Mouse (Mus musculus) CD4-positive, CD25-positive, alpha-beta regulatory T cell, adult 4 months (primary cell): ENCODE measurements around the gene Sipa1l3. TPM values are rescaled to one million over a fixed set of nuclear protein-coding genes. Genes with fewer than 3 reads are reported as not detected.

Experiments used
- ATAC-seq: one replicate; pipeline ENCODE4 v1.8.0; 2017
- polyA plus RNA-seq, 2 experiments: library from polyadenylated mRNA; unstranded; fragments of 100-300 nt; shearing (Covaris generic); gene quantifications; one replicate each; pipeline ENCODE4 v1.2.1; 2017

Gene Sipa1l3
- polyA plus RNA-seq, 2 experiments from 2014 or later: 4.3 to 5.6 TPM

DNA sequence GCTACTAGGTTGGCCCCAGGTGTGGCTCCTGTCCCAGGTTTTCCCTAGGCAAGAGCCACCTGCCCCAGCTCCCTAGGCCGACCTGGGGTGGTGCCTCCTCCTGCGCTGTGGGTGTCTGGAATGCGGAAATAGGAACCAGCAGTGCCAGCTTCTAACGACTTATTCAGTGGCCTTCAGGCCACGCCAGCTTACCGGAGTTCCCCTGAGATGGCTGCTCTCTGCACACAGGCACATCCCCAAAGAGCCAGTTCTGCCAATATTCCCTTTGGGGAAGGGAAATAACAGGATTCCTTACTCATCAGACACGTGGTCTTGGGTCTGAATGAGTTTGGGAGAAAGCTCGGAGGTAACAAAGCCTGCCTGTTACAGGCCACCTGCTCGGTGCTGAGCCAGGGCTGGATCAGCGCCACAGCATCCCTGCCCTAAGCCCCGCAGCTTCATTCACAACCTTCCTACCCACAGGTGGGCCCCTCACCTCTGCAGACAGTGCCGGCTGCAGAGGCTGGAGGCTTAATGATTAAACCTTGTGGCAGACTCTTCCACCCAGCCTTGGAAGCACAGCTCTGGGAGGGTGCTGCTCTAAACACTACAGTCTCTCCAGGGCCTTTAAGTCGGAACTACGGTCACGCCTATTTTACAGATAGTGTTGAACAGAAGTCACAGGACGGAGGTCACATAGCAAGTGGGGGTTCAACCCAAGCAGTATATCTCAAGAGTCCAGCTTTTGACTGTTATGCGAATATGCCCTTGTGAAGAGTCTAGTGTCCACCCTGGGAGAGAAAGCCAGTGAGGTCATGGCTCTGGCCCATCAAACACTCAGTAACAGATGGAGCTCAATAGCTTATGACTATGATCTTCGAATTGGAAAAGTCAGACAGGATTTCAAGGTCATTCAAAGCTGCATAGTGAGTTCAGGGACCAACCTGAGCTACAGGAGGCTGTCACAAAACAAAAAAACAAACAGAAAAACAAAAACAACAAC lies 12.8 kb downstream of the Sipa1l3 start:
- ATAC-seq: no peak

DNA sequence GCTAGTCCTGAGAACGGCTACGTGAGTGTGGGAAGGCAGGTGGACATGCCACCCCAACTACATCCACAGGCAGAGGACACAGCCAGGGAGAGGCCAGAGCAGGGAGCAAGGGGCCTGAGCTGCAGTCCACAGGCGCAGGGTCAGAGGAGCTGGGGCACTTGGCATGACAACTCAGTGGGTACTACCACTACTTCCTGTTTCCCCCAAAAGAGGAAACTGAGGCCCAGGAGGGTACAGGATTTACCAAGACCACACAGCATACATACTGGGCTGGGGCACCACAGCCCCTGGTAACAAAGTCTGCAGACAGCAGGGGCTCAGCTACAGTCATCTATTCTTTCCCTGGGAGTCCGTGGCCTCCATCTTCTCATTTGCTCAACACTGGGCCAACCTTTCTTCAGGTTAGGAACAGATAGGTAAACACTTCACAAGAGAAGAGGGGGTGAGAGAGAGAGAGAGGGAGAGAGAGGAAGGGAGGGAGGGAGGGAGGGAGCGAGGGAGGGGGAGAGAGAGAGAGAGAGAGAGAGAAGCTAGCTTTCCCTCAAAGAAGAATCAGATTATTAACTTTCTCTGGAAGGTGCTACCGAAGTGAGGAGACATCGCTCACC lies 13.7 kb downstream of the Sipa1l3 start:
- ATAC-seq: no peak

DNA sequence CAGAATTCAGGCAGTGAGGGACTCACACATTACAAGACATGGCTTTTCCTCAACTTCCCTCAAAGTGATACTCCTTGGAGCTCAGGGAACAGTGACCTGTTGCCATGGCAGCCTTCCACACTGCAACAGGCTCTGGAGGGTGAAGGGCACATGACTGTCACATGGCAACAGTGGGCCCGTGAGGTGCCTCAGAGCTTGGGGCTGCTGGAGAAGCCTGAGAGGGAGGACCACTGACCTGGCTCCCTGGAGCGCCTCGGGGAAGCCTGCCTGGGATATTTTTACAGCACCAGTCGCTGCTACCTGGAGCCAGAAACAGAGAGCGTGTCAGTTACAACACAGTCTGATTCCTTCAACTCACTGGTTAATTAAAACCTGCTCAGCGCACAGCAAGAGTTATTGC lies 14.8 kb downstream of the Sipa1l3 start:
- no peak for ATAC-seq

GRCm38 (mm10) chr7:29501214-29501613 lies 17.2 kb downstream of the Sipa1l3 start:
- ATAC-seq: no peak

DNA sequence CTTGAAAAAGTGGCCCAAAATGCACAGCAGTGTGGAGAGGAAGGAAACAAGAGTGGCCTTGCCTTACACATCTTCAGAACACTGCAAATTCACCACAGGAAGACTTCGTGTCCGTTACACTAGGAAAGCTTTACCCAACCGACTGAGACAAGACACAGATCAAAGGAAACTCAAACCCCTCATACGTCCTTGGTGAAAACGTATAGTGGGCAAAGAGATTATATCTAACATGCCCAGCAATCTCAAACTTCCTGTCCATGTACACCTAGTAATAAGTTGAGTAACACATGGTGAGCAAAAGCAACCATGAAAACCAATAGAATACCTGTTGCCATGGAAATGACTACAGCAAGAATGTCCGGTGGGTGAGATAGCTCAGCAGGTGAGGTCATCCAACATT lies 19.4 kb downstream of the Sipa1l3 start:
- no peak for ATAC-seq

DNA sequence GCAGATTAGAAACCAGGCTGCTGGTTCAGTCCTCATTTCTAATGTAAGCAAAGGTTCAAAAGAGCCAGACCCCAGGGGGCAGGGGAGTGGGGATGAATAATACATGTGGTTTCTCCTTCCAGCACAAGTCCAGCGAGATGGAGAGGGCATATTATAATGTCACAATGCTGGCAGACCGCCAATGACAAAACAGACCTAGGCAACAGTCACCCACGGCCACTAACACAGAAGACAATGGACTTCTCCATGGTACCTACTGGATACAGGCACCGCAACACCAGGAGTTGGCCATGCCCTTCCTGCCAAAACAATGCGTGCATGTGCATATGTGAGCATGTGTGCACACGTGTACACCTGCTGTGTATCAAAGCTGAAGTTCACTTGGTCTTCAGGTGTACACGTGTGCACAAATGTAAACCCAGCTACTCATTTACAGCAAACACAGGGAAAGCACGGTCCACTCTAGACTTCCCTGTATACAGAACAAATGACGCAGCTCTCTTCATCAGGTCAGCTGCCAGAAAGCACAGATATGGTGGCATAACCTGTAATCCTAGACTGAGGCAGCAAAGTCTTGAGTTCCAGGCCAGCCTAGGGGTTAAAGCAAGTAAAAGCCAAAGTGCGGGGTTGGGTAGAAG lies 21.4 kb downstream of the Sipa1l3 start:
- no peak for ATAC-seq

GRCm38 (mm10) chr7:29496332-29496731 lies 22.1 kb downstream of the Sipa1l3 start:
- no peak for ATAC-seq

DNA sequence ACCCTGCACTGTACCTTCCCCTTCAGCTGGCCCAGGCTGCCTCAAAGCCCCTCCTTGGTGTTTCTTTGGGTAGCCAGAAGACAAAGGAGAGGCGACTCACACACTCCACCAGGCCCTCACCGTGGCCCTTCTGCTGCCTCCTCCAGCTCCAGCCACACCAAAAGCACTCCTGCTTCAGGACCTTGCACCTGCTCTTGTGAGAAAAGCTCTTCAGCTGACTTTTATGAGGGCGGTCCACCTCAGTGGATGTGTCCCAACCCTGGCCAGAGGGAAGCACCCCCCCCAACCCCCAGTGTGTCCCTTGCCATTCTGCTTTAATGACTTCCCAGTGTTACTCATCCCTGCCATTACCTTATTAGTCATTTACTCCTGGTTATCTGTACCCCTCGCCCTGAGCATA lies 22.6 kb downstream of the Sipa1l3 start:
- ATAC-seq: no peak

DNA sequence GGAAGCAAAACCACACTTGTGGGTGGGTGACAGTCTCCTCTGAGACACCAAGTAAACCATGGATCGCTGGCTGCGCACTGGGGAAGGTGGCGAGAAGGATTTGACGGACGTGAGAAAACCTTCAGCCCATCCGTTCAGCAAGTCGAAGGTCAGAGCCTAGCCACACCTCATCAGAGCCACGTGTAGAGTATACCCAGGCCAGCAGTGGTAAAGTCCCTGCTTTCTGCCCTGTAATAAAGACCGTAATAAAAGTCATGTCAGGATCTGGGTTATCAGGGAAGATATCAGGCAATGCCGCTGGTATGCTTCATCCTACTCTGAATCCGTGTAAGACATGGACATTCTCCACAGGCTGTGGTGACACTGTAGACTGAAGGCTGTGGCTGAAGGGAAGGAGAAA lies 23.6 kb downstream of the Sipa1l3 start:
- ATAC-seq: no peak

DNA sequence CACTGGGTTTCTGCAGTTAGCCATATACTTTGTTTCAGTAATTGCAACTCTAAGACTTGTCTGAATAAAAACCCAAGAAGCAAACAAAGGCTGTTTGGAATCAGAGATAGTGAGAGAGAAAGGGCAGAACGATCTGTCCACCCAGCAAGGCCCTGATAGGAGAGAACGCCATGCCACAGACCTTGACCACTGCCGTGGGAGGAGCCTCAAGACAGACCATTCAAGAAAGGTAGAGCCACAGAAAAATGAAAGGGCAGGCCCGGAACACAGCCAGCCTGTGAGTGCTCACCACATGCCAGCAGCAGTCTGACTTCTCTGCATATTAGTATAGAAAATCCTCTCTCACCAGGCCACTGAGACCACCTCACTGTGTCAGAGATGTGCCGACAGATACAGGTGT lies 24.4 kb downstream of the Sipa1l3 start:
- no peak for ATAC-seq

DNA sequence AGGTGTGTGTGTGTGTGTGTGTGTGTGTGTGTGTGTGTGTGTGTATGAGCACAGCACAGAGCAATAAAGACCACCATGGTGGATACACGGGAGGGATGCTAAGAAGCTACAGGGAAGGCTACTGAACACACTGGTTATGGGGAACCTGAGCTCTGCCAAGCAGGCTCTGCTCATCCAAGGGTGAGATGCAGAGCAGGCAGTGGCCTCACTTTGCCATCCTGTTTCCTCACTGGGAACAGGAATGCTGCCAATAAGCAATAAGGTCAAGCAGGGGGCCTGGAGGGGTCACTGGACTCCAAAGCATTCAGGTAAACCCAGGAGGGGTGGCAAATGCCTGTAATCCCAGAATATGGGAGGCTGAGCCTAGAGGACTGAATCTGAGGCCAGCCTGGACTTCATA lies 25.4 kb downstream of the Sipa1l3 start:
- ATAC-seq: no peak

- no peak for ATAC-seq
Observed at GRCm38 (mm10) chr7:29491861-29492260, 26.6 kb downstream of the Sipa1l3 start.

- ATAC-seq: no peak
Observed at GRCm38 (mm10) chr7:29491471-29491755, 27.0 kb downstream of the Sipa1l3 start.

DNA sequence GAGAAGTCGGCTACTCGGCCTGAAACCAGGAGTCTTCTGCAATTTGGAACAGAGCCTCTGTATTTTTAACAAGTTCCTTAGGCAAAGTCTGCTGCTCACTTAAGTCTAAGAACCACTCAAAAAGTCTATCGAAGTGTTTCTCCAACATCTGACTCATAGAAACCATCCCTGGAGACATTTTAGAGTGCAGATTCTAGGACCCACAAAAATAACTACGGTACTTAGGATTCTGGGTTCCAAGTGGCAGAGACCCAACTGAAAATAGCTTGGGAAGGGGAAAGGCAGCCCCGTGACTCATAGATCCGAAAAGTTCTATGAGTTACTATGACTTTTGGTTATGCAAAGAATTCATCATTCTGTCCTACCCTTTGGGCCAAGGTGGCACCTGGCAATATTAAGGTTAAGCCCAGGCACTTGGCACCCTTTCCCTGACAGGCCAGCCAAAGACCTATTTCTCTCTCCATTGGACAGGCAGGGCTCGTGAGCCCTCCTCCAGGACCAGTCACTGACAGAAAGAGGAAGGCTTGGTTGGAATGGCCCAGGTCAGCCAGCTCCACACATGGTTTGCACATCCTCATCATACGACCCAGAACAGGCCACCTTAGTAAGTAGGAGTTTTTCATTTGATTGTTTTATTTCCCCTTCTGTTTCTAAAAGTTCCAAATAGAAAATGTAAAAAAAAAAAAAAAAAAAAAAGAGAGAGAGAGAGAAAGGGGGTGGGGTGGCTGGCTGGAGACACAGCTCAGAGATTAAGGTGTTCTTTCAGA lies 27.6 kb downstream of the Sipa1l3 start:
- ATAC-seq: no peak

- ATAC-seq: no peak
Observed at GRCm38 (mm10) chr7:29489851-29490250, 28.6 kb downstream of the Sipa1l3 start.

- ATAC-seq: no peak
Observed at GRCm38 (mm10) chr7:29489364-29489763, 29.1 kb downstream of the Sipa1l3 start.

DNA sequence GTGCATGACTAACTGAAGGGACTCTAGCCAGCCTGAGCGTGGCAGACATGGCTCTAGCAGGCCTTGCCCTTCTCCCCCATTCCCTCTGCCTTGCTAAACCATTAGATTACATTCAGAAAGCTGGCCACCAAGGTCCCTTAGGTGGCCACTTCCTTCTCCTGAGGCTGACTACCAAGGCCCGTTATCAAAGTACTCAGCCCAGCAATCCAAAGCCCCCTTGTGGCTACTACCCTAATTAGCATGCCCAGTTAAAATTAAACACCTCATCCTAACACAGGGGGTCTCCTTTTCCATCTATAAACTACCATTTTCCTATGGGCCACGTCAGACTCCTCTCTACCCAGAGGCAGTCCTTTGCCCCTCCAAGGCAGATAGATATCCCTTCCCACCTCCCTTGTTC lies 31.7 kb downstream of the Sipa1l3 start:
- no peak for ATAC-seq

GRCm38 (mm10) chr7:29485721-29486120 lies 32.7 kb downstream of the Sipa1l3 start:
- ATAC-seq: no peak

GRCm38 (mm10) chr7:29483556-29483955 lies 34.9 kb downstream of the Sipa1l3 start:
- no peak for ATAC-seq

DNA sequence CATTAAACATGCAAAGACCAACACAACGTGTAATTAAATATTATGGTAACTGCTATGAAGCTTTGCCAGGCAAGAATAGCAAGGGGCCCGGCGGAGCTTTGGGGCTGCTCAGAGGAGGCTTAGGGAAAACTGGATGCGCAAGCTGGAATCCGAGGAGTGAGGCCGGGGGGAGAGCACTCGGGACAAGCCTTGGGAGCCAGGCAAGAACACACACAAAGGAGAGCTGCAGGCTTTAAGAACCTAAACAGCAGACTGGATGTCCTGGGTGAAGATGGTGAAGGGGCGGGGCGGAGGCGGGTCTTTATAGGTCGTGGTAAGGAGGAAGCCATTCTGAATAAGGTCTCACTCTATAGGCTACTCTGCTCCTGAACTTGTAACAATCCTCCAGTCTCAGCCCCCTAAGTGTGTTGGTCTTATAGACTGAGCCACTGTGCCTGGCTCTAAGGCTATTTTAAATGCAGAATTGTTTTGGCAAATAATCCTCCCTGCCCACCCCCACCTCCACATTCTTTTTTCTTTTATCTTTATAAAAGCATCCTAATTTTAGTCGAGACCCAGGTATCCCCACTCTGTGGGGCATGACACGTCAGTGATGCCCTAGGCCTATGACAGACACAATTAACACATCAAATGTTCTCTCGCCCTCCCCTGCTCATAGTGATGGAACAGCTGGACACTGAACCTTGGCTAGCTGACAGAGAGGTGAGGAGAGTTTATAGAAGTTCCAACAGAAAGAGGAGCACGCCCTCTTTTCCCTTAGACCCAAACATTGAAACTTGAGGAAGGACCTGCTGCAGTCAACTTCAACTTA lies 36.9 kb downstream of the Sipa1l3 start:
- ATAC-seq: no peak

DNA sequence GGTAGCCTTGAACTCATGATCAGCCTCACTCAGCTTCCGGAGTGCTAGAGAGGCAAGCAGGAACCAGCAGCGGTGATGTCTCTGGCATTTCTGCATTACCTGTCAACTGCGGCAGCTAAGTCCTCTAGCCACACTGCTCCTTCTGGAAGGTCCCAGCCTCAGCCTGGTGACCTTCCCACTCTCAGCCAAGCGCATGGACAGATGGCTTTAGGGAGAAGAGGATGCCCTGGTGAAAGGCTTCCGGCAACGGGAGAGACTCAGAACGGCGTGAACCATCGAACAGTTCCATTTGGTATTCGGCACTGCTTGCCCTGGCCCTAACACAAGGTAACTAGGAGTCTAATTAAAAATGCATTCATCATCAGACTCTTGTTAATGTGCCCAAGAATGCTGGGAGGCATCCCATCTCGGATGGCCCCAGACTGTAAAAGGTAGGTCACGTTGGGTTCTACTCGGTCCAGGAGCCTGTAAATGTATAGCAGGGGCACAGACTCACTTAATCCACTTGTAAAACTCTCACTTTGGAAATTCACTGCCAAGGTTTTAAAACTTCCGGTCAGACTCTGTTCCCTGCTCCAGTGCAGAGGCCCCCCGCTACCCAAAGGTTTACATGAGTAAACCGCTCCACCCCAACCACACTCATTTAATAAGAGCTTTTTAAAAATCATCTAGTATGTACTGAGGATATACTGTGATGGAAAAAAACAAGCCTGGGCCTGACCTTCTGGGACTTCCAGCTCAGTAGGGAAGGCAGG lies 37.7 kb downstream of the Sipa1l3 start:
- ATAC-seq: no peak
